Mouse (Mus musculus): Measurements from ENCODE around the gene Tnc. TPM values are rescaled to one million over a fixed set of nuclear protein-coding genes. Genes with fewer than 3 reads are reported as not detected.

Gene Tnc
- total RNA-seq, 2 experiments from 2014 or later: 70.3 to 71.8 TPM

Other genes starting within 250 kb of the Tnc start
- gene Tnfsf8, start 185.7 kb downstream of the Tnc start, total RNA-seq (2021): not detected